Mouse (Mus musculus) neural tube, embryonic 14.5 days (tissue): Measurements from ENCODE around the gene Wdr17. TPM values are rescaled to one million over a fixed set of nuclear protein-coding genes. Genes with fewer than 3 reads are reported as not detected.

ENCODE experiments used
- ATAC-seq: fragments of 200-750 bp; cut with Nextera tagmentation; 2 replicates; pipeline ENCODE4 v1.8.0; 2017; ENCODE audit warnings: low read depth, mild to moderate bottlenecking, moderate TSS enrichment, moderate library complexity
- H3K27ac ChIP-seq: fragments of 300-500 bp; sonication (generic); 2 replicates; pipeline ENCODE4 v1.5.1; 2014; ENCODE audit warnings: low read depth, mild to moderate bottlenecking, control low read depth, low read length, moderate library complexity, mixed read lengths
- H3K27me3 ChIP-seq: fragments of 300-500 bp; sonication (generic); 2 replicates; pipeline ENCODE4 v1.6.1; 2014; ENCODE audit warnings: low read length; ENCODE audit not compliant: control insufficient read depth, insufficient read depth
- H3K36me3 ChIP-seq: fragments of 300-500 bp; sonication (generic); 2 replicates; pipeline ENCODE4 v1.6.1; 2014; ENCODE audit warnings: low read length, mixed read lengths; ENCODE audit not compliant: control insufficient read depth, insufficient read depth
- H3K4me1 ChIP-seq: fragments of 300-500 bp; sonication (generic); 2 replicates; pipeline ENCODE4 v1.6.1; 2014; ENCODE audit warnings: low read length; ENCODE audit not compliant: control insufficient read depth, insufficient read depth
- H3K4me2 ChIP-seq: fragments of 300-500 bp; sonication (generic); 2 replicates; pipeline ENCODE4 v1.6.1; 2014; ENCODE audit warnings: mild to moderate bottlenecking, low read depth, low read length, control low read depth
- H3K4me3 ChIP-seq: fragments of 300-500 bp; sonication (generic); 2 replicates; pipeline ENCODE4 v1.5.1; 2014; ENCODE audit warnings: low read depth, low read length, control low read depth, mixed read lengths
- H3K9ac ChIP-seq: fragments of 300-500 bp; sonication (generic); replicated peaks from 2 replicates; pipeline ENCODE4 v1.6.1; 2014; ENCODE audit warnings: low read depth, mild to moderate bottlenecking, control low read depth, low read length, mixed read lengths
- H3K9me3 ChIP-seq: fragments of 300-500 bp; sonication (generic); 2 replicates; pipeline ENCODE4 v1.6.1; 2016; ENCODE audit warnings: low read length; ENCODE audit not compliant: control insufficient read depth
- WGBS: fragments of 180-500 bp; shearing (Covaris S2); extraction: QIAGEN DNeasy Blood & Tissue Kit; methylation state at CpG from one replicate; pipeline ENCODE4 v1.1.7; 2014; 5-methylcytosine and 5-hydroxymethylcytosine counted together
- polyA plus RNA-seq: library from polyadenylated mRNA; unstranded; fragments of >200 nt; fragmentation: Nextera tagmentation; extraction: Ambion mirVana; gene quantifications from 2 replicates; pipeline ENCODE4 v1.2.1, GENCODE M21; 2014

Gene Wdr17
- 10.2 and 15.1 TPM in 2 replicates for polyA plus RNA-seq

- Histone ChIP-seq H3K4me2 (no peak within 1 kb of the TSS), H3K36me3 (no peaks in the 10 kb centered on the region), H3K27ac (no peak within 1 kb of the TSS), H3K27me3 (no peaks in the 10 kb centered on the region), H3K4me3 (no peak within 1 kb of the TSS), H3K4me1 (no peaks in the 10 kb centered on the region), H3K9ac (no peak within 1 kb of the TSS), H3K9me3 (no peaks in the 10 kb centered on the region)
- ATAC-seq, result no peak
- WGBS, result 89% methylated on average over 9 of the region's 9 CpGs
Observed at GRCm38 (mm10) chr8:54886987-54887785, at the start of gene Wdr17. Gene Wdr17 (minus strand): TSS chr8:54887184.

GRCm38 (mm10) chr8:54932306-54932705 lies 45.3 kb upstream of the Wdr17 start:
- Histone ChIP-seq H3K4me3 (no peak overlapping the region), H3K4me1 (no peaks in the 10 kb centered on the region), H3K9me3 (no peaks in the 10 kb centered on the region), H3K27me3 (no peaks in the 10 kb centered on the region), H3K9ac (no peak overlapping the region), H3K4me2 (no peak overlapping the region), H3K36me3 (no peaks in the 10 kb centered on the region), H3K27ac (no peak overlapping the region)
- 74% methylated on average over 2 of the region's 2 CpGs for WGBS
- no peak for ATAC-seq

- H3K27me3 ChIP-seq, result no peaks in the 10 kb centered on the region
- H3K9me3 ChIP-seq, result no peaks in the 10 kb centered on the region
- H3K4me1 ChIP-seq, result 0 out of 2 replicates have a peak, but pooled peaks cover 3% of the 10 kb centered on the region
- H3K27ac ChIP-seq, result no peak overlapping the region
- ATAC-seq, result no peak
- no peak overlapping the region for H3K4me3 ChIP-seq
- no peak overlapping the region for H3K9ac ChIP-seq
- H3K4me2 ChIP-seq, result no peak overlapping the region
- WGBS, result 91% methylated on average over 3 of the region's 3 CpGs
- H3K36me3 ChIP-seq, result no peaks in the 10 kb centered on the region
Observed at GRCm38 (mm10) chr8:54924936-54925335, 38.0 kb upstream of the Wdr17 start.

- Histone ChIP-seq H3K27ac (no peak overlapping the region), H3K4me1 (0 out of 2 replicates have a peak, but pooled peaks cover 3% of the 10 kb centered on the region), H3K4me3 (no peak overlapping the region), H3K9me3 (no peaks in the 10 kb centered on the region), H3K27me3 (no peaks in the 10 kb centered on the region), H3K4me2 (no peak overlapping the region), H3K9ac (no peak overlapping the region), H3K36me3 (no peaks in the 10 kb centered on the region)
- ATAC-seq, result 0 out of 2 replicates have a peak, but pooled peaks have one; percentile 51
- 22% methylated on average over 2 of the region's 2 CpGs for WGBS
Observed at GRCm38 (mm10) chr8:54922160-54922855, 35.3 kb upstream of the Wdr17 start.

- Histone ChIP-seq H3K27me3 (no peaks in the 10 kb centered on the region), H3K27ac (no peak overlapping the region), H3K9ac (no peak overlapping the region), H3K4me3 (no peak overlapping the region), H3K4me2 (no peak overlapping the region), H3K36me3 (no peaks in the 10 kb centered on the region), H3K9me3 (no peaks in the 10 kb centered on the region), H3K4me1 (0 out of 2 replicates have a peak, but pooled peaks cover 3% of the 10 kb centered on the region)
- WGBS, result 65% methylated on average over 9 of the region's 9 CpGs
- ATAC-seq, result no peak
Observed at GRCm38 (mm10) chr8:54917710-54918109, 30.7 kb upstream of the Wdr17 start.

- ATAC-seq, result no peak
- Histone ChIP-seq H3K27ac (no peak overlapping the region), H3K4me1 (no peaks in the 10 kb centered on the region), H3K27me3 (no peaks in the 10 kb centered on the region), H3K9ac (no peak overlapping the region), H3K4me2 (no peak overlapping the region), H3K36me3 (no peaks in the 10 kb centered on the region), H3K4me3 (no peak overlapping the region), H3K9me3 (no peaks in the 10 kb centered on the region)
- 97% methylated on average over 2 of the region's 2 CpGs for WGBS
Observed at GRCm38 (mm10) chr8:54912891-54913290, 25.9 kb upstream of the Wdr17 start.

- no peak for ATAC-seq
- no peak overlapping the region for H3K27ac ChIP-seq
- WGBS, result 85% methylated on average over 2 of the region's 2 CpGs
Observed at GRCm38 (mm10) chr8:54899444-54899843, 12.5 kb upstream of the Wdr17 start.

GRCm38 (mm10) chr8:54894637-54895322 lies 7.8 kb upstream of the Wdr17 start:
- ATAC-seq, result no peak
- no peaks in the 10 kb centered on the region for H3K36me3 ChIP-seq
- 76% methylated on average over 2 of the region's 2 CpGs for WGBS

More at GRCm38 (mm10) chr8:54899444-54899843, 12.5 kb upstream of the Wdr17 start:
- H3K9me3 ChIP-seq, result no peaks in the 10 kb centered on the region
- H3K4me1 ChIP-seq, result no peaks in the 10 kb centered on the region
- no peak overlapping the region for H3K4me3 ChIP-seq
- H3K4me2 ChIP-seq, result no peak overlapping the region
- H3K27me3 ChIP-seq, result no peaks in the 10 kb centered on the region
- no peak overlapping the region for H3K9ac ChIP-seq
- no peaks in the 10 kb centered on the region for H3K36me3 ChIP-seq

More at GRCm38 (mm10) chr8:54894637-54895322, 7.8 kb upstream of the Wdr17 start:
- H3K4me2 ChIP-seq, result no peak overlapping the region
- no peaks in the 10 kb centered on the region for H3K27me3 ChIP-seq
- H3K9ac ChIP-seq, result no peak overlapping the region
- no peaks in the 10 kb centered on the region for H3K9me3 ChIP-seq
- H3K4me1 ChIP-seq, result no peaks in the 10 kb centered on the region
- H3K4me3 ChIP-seq, result no peak overlapping the region
- no peak overlapping the region for H3K27ac ChIP-seq
